Mouse (Mus musculus) cerebellum, adult 2 months (tissue): Measurements from ENCODE around the gene Guca2a.

ENCODE experiments used
- CTCF ChIP-seq: fragments of 200-500 bp; IDR thresholded peaks from 2 replicates; pipeline ENCODE4 v1.5.1; 2011; ENCODE audit warnings: low read depth, mild to moderate bottlenecking, control low read depth, low read length, moderate library complexity, borderline replicate concordance; ENCODE audit not compliant: insufficient read depth
- POLR2A ChIP-seq: fragments of 200-500 bp; IDR thresholded peaks from 2 replicates; pipeline ENCODE4 v1.6.1; 2011; ENCODE audit warnings: low read length, control low read depth, borderline replicate concordance; ENCODE audit not compliant: insufficient read depth

DNA sequence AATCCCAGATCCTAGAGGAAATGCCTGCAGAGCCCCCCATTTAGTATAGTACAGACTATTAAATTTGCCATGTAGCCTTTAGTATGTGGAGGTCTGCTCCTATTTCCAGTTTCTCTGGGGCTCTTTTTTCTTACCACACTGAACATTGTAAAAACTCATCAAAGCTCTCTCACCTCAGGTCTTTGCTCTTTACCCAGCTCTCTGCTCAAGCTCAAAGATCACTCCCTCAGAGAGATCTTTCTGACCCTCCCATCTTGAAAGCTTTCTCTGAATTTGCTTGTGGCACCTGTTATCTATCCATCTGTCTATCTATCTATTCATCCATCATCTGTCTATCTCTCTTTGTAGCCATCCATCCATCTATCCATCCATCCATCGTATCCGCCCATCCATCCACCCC, 27.7 kb downstream of the Guca2a start:
- TF ChIP-seq POLR2A: no peak
- TF ChIP-seq CTCF: no peak
